Mouse (Mus musculus): ENCODE results near the gene Wdr93.

The Wdr93 gene

GRCm38 (mm10) chr7:79742659-79743536 lies at the start of gene Wdr93, which contains the start of gene Pex11a:
TSS of gene Wdr93 (plus strand) at chr7:79743163.
TSS of gene Pex11a (minus strand) at chr7:79743131.
- peak; percentile 64 to 69 for DNase-seq

DNA sequence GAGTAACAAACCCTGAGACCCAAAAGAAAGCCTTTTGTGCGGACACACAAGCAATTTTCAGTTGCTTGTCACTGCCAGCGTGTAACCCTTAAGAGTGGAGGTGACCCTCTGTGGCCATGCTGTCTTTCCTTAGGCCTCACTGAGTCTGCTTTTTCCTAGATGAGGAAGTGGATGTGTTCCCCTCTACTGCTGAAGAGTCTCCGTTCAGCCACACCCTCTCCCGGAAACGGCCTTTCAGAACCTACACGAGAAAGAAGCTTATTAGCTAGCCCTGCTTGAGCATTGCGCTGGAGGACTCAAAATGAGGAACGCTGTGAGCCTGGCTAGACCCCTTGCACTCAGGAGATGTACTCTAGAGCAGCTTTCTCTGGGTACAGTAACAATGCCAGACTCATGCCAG lies 46.5 kb upstream of the Wdr93 start:
- DNase-seq = no peak

DNA sequence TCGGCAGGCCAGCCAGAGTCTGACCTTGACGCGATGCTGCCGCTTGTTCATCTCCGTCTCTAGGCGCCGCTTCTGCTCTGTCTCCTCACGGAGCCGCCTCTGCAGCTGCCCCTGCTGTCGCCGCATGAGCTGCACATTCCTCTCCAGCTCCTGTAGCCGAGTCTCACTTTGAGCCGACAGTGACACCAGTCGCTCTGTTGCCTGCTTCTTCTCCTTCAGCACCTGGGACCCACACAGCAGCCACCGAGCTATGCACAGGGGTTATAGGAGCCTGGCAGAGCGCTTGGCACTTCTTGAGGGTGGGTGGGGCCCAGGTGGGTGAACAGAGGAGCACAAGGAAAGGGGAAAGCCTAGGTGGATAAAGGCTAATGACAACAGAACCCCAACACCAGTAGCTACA lies 40.2 kb upstream of the Wdr93 start:
- no peak for DNase-seq

DNA sequence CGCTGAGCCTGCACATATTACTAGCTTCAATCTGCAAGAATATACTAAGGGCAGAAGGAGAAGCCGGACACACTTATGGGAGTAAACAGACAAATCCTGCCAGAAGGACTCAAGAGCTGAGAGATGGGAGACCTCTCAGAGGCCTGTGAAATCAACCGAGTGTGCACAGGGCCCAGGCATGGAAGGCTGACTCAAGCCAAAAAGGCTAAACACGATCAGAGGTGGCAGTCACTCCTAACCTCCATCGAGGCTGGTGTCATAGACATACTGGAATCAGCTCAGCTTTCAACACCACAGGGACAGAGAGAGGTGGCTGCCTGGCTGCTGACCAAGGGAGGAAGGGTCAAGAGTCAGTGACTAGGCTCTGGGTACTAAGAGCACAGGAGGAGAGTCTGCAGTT lies 37.8 kb upstream of the Wdr93 start:
- DNase-seq = no peak

DNA sequence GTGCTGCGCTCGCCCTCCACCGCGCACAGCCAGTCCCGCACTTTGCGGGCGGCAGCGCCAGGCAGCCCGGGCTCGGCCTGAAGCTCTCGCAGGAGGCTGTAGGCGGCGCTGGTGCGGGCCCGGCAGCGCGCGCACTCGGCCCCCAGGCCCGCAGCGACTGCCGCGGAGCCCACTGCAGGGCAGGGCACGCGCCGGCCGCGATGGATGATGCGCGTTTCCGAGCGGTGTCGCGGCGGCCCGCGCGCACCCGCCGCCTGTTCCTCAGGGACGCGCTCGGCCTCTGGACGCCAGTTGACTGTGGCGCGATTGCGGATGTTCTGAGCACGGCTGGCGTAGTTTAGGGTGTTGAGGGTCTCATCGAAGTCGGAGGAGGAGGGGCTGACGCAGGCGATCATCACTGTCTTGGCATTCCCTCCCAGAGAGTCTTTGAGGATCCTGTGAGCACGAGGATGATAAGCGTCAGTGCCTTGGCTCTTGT lies 32.8 kb upstream of the Wdr93 start:
- DNase-seq = peak; percentile 53 to 72

DNA sequence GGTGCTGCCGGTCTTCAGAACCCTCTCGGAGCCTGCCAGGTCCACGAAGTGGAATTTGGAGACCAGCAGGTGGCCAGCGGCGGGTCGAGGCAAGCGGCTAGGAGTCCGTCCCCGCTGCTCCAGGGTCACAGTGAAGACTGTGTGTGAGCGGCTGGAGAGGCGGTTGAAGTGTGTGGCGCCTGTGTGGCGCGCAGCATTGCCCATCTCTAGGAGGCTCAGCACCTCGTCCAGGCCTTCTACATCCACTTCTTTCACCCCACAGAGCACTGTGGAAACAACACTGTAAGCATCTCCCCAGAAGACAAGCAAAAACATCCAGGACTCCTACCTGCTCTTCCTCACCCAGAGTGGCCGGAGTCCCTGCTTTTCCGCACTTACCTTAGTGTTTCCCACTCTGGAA lies 32.1 kb upstream of the Wdr93 start:
- no peak for DNase-seq

DNA sequence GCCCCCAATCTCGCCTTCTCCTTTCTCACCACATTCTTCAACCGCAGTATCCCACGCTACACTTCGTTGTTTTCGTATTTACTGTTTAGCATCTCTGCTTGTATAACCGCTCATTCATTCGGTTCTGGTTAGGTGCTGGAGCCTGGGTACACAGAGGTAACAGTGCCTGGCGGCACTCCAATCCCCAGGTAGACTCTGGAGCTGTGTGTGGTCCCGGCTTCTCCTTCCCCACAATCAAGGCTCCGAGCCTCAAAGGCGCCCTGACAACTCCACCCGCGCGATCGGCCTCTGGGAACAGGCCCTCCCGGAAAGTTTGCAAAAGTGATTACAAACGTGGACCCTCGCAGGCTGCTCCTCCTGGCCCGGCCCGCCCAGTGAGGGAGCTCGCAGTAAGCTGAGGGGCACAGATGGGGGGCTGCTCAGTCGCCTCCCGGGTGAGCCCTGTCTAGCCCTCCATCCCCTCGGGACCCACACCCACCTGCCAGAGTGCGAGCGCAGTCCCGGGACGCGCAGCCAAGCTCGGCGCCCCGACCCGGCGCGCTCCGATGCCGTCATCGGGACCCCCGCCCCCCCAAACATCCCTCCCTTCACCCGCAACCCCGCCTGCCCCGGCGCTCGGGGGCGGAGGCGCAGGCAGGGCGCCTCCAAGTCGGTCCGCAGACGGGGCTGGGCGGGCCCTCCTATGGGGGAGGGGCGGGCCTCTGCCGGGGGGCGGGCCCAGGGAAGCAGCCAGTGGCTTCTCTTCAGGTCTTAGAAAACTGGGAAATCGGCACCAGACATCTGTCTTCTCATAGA lies 27.6 kb upstream of the Wdr93 start, which contains the start of gene Kif7:
Gene Kif7 (minus strand): TSS at position 534 of the 795 bp plus-strand sequence.
- DNase-seq = peak in 1 of 2 experiments; percentile 34

DNA sequence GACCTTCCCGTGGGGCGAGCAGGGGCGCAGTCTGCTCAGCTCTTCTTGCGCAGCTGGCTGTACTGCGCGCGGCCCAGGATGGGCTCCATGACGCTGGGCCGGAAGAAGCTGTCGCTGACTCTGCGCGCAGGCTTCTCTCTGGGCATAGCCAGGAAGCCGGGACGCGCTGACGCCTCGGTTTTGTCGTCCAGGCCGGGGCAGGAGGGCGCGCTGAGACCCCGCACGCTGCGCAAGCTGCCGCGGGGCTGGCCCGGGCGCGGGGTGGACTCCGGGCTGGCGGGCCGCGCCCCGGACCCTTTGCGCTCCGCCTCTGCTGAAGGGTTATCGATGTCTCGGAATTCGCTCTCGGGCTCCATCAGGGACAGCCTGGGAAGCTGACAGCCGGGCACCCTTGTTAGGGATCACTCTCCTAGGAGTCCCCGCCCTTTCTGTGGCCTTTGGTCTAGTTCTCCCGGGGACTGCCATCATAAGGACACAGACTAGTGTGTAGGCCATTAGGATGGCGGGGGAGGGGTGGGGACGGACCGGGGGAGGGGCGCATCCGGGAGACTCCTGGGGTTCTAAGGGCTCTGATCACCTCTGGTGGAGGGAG lies 21.5 kb upstream of the Wdr93 start:
- no peak for DNase-seq

- DNase-seq = peak; percentile 33 to 45
Observed at GRCm38 (mm10) chr7:79727091-79727490, 15.9 kb upstream of the Wdr93 start.

- peak; percentile 37 to 43 for DNase-seq
Observed at GRCm38 (mm10) chr7:79728219-79728618, 14.7 kb upstream of the Wdr93 start.

DNA sequence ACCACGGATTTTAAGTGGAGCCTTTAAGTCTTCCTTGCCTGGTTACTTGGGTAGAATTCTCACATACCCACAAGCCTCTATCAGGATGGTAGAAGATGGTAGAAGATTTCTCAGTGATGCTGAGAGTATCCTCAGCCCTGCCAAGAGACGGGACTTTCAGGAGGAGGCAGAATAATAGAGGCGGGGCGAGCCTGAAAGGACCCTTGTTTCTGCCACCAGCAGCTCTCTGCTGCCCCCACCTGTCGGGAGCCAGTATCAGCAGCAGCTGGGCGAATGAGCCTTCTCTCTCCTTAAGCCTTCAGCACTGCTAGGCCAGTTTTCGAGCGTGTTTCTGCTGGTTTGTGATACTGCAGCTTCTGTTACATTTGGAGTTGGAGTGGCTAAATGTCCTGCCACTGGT lies 13.8 kb upstream of the Wdr93 start:
- DNase-seq = peak; percentile 45 to 55

DNA sequence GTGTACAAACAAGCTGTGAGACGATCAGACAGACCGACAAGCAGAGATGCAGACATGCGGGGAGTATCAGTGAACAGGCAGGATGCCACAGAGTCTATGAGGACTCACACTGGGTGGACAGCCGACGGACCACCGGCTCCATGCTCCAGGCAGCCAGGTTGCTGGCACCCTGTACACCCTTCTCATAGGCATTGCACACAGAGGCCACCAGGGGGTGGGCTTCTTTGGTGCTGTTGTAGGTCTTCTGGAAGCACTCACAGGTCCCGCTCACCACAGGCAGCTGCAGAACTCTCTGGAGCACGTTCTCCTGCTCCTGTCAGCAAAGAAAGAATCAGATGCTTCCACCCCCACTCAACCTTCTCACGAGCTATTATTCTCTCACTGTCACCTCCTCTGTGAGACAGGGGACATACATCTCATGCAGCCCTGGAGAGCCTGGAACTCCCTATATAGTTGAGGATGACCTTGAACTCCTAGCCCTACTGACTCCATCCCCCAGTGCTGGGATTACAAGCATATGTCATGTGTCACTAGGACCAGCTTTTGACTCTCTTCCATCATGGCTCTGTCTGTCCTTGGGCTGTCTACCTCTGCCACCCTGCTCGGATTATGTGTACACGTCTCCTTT lies 13.1 kb upstream of the Wdr93 start:
- no peak for DNase-seq

- no peak for DNase-seq
Observed at GRCm38 (mm10) chr7:79731438-79731837, 11.5 kb upstream of the Wdr93 start.

DNA sequence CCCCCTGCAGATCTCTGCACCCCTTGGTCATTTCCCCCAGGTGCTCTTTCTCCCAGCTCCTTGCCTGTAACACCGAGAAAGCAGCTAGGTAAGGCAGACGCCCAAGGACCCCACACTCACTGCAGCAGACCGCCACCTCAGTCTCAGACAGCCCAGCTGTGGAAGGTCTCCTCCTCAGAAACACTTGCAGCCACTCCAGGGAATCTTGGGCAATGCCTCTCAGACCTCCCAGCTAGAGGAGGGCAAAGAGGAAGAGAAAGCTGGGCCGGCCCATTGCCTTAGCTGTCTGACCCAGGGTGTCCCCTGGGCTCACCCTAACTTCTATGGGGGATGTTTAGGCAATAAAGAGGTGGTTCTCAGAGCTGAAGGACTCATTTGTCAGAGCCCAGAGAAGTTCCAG lies 10.3 kb upstream of the Wdr93 start, which contains the start of gene Plin1:
Gene Plin1 (minus strand): TSS at position 282 of the 400 bp plus-strand sequence.
- no peak for DNase-seq

DNA sequence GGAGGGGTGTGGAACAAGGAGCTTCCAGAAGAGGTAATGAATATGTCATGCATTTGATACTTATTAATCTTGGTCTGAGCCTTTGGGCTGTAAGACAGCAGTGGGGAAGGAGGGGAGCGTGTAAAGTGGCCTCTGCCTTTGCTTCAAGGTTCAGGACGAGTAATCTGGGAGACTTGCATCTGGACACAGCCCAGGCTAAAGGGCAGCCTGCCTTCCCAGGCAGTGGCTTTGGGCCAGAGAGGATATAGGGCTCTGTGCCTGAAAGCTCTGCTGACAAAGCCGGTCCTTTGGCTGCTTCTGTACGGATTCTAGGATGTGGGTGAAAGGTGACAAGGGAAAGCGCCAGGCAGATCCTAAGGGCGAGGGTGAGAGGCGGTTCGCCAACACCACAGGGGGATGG lies 8.4 kb upstream of the Wdr93 start:
- no peak for DNase-seq

DNA sequence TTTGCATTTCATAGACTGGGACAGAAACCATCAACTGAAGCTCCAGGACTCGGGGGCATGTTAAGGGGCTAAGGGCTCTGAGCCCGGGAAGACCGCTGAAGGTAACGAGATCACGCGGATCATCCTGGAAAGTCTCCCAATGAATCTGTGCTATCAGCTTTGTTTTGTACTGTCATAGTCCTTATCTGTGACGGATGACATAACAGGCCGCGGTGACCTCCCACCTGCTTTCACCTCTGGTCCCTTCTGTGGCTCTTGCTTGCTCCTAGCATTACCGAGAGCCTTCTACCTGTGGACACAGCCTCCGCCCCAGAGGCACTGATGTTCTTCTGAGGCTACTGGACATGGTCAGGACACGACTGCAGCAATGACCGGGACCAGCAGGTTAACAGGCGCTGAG lies 6.5 kb upstream of the Wdr93 start:
- no peak for DNase-seq

GRCm38 (mm10) chr7:79738913-79739312 lies 4.0 kb upstream of the Wdr93 start:
- no peak for DNase-seq

DNA sequence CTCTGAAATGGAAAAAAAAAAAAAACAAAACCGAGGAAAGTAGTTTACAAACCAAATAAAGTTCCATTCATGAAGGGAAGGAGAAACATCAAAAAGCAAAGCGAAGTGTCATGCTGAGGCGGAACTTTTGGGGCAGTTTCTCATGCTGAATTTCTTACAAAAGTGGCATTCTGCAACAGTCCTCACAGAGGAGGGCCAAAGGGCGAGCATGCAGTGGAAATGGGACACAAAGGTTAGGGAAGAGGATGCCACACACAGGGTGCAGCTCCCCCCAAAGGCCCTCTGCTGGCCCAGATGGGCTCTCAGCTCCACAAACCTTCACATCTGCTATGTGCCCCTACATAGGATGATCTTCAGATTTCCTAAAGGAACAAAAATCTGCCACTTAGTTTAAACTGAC lies 2.7 kb upstream of the Wdr93 start:
- no peak for DNase-seq

GRCm38 (mm10) chr7:79742277-79742658 lies 695 bp upstream of the Wdr93 start:
- no peak for DNase-seq

DNA sequence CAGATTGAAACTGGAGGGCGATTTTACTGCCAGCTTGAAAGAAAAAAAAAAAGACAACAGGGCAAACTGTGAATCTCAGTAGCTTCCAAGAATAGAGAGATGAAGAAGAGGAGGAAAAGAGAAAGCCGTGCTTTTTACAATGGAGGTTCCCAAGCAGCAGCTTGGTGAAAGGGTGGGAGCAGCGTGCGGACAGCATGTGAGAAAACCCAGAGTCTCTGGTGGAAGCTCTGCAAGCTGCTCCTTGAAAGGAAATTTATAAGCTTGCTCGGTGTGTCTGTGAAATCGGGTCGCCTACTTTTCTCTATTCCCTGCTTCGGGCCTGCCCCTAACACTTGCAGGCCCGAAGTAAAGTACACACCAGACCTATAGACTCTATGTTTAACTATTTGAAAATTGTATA lies 1.1 kb downstream of the Wdr93 start:
- DNase-seq = no peak

GRCm38 (mm10) chr7:79744585-79744984 lies 1.6 kb downstream of the Wdr93 start:
- DNase-seq = no peak

DNA sequence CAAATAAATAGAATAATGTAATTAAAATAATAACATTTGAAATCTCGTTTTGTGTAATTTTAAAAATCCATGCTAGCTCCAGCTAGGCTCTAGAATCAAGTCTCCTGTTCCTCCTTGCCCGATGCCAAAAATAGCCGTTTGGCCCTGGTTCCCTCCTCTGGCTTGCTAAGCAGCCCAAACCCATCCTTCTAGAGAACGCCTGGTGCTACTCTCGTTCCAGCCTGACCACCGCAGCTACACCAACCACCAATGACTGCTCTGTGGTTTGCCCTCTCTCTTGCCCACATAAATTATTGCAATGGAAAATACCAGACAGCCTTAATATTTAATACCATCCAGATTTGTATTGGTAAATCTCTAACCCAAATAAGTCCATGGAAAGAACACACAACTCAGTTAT lies 4.7 kb downstream of the Wdr93 start:
- no peak for DNase-seq

DNA sequence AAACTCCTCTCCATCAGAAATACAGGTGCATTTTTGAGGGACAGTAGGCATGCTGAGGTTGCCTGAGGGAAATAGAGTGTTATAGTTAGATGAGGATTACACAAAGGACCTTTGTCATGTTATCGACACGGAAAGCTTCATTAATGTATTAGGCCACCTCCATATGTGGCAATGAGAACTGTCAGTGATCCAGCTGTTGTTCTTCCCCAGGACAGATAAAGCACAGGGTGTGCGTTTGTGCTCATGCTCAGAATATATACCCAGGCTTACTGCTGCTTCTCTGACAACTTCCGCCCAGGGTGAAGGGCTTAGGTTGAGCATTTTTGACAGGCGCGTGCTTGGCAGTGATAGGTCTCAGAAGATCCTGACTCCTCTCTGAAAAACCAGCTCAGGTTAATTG lies 6.5 kb downstream of the Wdr93 start:
- no peak for DNase-seq
